Mouse (Mus musculus): ENCODE measurements around the gene Mvp.

GRCm38 (mm10) chr7:127012374-127012773, 2.0 kb downstream of the Mvp start:
- no peak for TF ChIP-seq CTCF (IDR thresholded peaks at IDR 0.05; ENCODE audit: borderline replicate concordance, control insufficient read depth, extremely low read depth, insufficient read depth, low read length, poor library complexity)
- TF ChIP-seq POLR2A (IDR thresholded peaks at IDR 0.05; ENCODE audit: control insufficient read depth, extremely low read depth, insufficient read depth, low read length, poor library complexity), result no peak
